Mouse (Mus musculus) C2C12 (cell line): ENCODE results near the gene Arhgap23.

ENCODE experiments used
- CEBPB ChIP-seq: IDR thresholded peaks from one replicate; pipeline ENCODE4 v1.6.1; 2011; ENCODE audit warnings: low read depth, mild to moderate bottlenecking, control low read depth, moderate library complexity
- CTCF ChIP-seq: IDR thresholded peaks from one replicate; pipeline ENCODE4 v1.5.1; 2011; ENCODE audit not compliant: control insufficient read depth, insufficient read depth, insufficient read length
- FOSL1 ChIP-seq: IDR thresholded peaks from one replicate; pipeline ENCODE4 v1.8.0; 2011; ENCODE audit warnings: mild to moderate bottlenecking, low read length; ENCODE audit not compliant: poor library complexity, insufficient read depth, severe bottlenecking
- MAX ChIP-seq: IDR thresholded peaks from one replicate; pipeline ENCODE4 v1.6.1; 2011; ENCODE audit warnings: mild to moderate bottlenecking, control low read depth
- MYOD1 ChIP-seq: IDR thresholded peaks from one replicate; pipeline ENCODE4 v1.6.1; 2011; ENCODE audit warnings: low read depth; ENCODE audit not compliant: control insufficient read depth, insufficient read length
- MYOG ChIP-seq: IDR thresholded peaks from one replicate; pipeline ENCODE4 v1.6.1; 2011; ENCODE audit not compliant: control insufficient read depth, insufficient read length; ENCODE audit errors: extremely low read depth
- USF1 ChIP-seq: IDR thresholded peaks from one replicate; pipeline ENCODE4 v1.6.1; 2011; ENCODE audit warnings: low read depth, mild to moderate bottlenecking, control low read depth, moderate library complexity

DNA sequence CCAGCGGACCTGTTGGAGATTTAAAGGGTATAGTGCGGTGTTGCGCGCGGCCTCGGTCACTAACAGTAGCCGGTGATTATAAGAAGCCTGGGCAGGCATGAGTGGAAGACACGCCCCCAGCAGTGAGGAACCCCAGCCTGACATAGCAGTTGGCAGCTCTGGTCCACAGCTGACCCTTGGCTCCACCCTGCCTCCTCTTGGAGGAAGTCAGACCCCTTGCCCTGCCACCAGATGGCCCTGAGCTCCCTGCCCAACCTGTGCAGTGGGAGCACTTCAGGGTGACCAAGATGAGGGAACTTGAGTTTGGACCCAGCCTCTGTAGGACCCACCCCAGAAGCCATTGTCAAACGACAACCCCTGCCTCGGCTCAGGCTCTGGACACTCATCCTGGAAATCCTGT lies 76.3 kb downstream of the Arhgap23 start:
- no peak for TF ChIP-seq CTCF
- no peak for TF ChIP-seq MYOD1
- TF ChIP-seq CEBPB, result no peak
- no peak for TF ChIP-seq MYOG
- TF ChIP-seq MAX, result no peak
- no peak for TF ChIP-seq USF1
- no peak for TF ChIP-seq FOSL1
